Mouse (Mus musculus) thymus, adult 2 months (tissue): ENCODE measurements around the gene Ttc21a. TPM values are rescaled to one million over a fixed set of nuclear protein-coding genes. Genes with fewer than 3 reads are reported as not detected.

Source experiments
- DNase-seq: peaks from one replicate; pipeline ENCODE4 v3.0.0; 2021
- H3K27ac ChIP-seq: fragments of 200-500 bp; 2 replicates; pipeline ENCODE4 v1.5.1; 2012; ENCODE audit warnings: low read length, control low read depth; ENCODE audit not compliant: control insufficient read depth, insufficient read depth
- H3K27me3 ChIP-seq: fragments of 200-500 bp; 2 replicates; pipeline ENCODE4 v1.6.1; 2012; ENCODE audit warnings: mild to moderate bottlenecking, low read length, moderate library complexity, mixed read lengths; ENCODE audit not compliant: control insufficient read depth, insufficient read depth
- H3K36me3 ChIP-seq: fragments of 200-500 bp; 2 replicates; pipeline ENCODE4 v1.6.1; 2012; ENCODE audit warnings: mild to moderate bottlenecking, low read length, moderate library complexity; ENCODE audit not compliant: control insufficient read depth, insufficient read depth
- H3K4me1 ChIP-seq: fragments of 200-500 bp; replicated peaks from 2 replicates; pipeline ENCODE4 v1.6.1; 2012; ENCODE audit warnings: low read length; ENCODE audit not compliant: control insufficient read depth, insufficient read depth
- H3K4me3 ChIP-seq: fragments of 200-500 bp; 2 replicates; pipeline ENCODE4 v1.5.1; 2012; ENCODE audit warnings: mild to moderate bottlenecking, low read length, control low read depth, moderate library complexity; ENCODE audit not compliant: control insufficient read depth, insufficient read depth
- CTCF ChIP-seq: fragments of 200-500 bp; IDR thresholded peaks from 2 replicates; pipeline ENCODE4 v1.5.1; 2012; ENCODE audit warnings: mild to moderate bottlenecking, control low read depth, low read length, moderate library complexity, borderline replicate concordance; ENCODE audit not compliant: control insufficient read depth, poor library complexity, insufficient read depth; ENCODE audit errors: extremely low read depth
- POLR2A ChIP-seq: fragments of 200-500 bp; IDR thresholded peaks from 2 replicates; pipeline ENCODE4 v1.6.1; 2012; ENCODE audit warnings: mild to moderate bottlenecking, low read length, control low read depth, moderate library complexity; ENCODE audit not compliant: control insufficient read depth, poor library complexity, insufficient read depth; ENCODE audit errors: extremely low read depth
- WGBS: fragments of 180-500 bp; shearing (Covaris S2); methylation state at CpG from one replicate; pipeline ENCODE4 v1.1.7; 2018; 5-methylcytosine and 5-hydroxymethylcytosine counted together
- polyA plus RNA-seq: library from polyadenylated mRNA; depleted of rRNA; stranded (reverse); fragments of >200 nt; gene quantifications from 2 replicates; pipeline ENCODE4 v1.2.3, GENCODE M21; 2012

Gene Ttc21a
- polyA plus RNA-seq, 1 experiment = 0.18 TPM

DNA sequence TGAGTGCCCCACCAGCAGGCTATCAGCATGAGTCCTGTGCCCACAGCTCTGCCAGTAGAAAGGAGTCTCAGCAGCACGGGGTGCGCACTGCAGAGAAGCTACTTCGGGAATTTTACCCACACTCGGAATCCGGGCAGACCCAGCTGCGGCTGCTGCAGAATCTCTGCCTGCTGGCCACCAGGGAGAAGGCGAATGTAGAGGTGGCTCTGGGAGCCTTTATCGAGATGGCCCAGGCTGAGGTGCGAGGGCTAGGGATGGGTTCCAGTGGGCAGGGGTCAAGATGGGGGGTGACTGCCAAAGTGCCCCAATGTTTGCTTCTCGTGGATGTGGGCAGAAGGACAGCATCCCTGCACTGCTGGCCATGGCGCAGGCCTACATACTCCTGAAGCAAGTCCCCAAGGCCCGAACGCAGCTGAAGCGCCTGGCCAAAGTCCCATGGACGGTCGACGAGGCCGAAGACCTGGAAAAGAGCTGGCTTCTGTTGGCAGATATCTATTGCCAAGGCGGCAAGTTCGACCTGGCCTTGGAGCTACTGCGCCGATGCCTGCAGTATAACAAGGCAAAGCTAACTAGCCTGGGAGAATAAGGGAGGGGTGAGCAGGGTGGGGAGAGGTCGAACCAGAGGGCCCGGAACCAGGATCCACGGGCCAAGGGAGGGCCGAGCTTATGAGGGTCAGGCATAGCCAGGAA lies 29.0 kb downstream of the Ttc21a start:
- Histone ChIP-seq H3K27ac (no peak overlapping the region), H3K27me3 (no peaks in the 10 kb centered on the region), H3K4me1 (0 out of 2 replicates have a peak, but pooled peaks cover 2% of the 10 kb centered on the region), H3K36me3 (peaks cover 2% of the 10 kb centered on the region), H3K4me3 (no peak overlapping the region)
- DNase-seq = no peak
- WGBS = 96% methylated on average over 26 of the region's 26 CpGs
- TF ChIP-seq POLR2A = no peak
- TF ChIP-seq CTCF = no peak

DNA sequence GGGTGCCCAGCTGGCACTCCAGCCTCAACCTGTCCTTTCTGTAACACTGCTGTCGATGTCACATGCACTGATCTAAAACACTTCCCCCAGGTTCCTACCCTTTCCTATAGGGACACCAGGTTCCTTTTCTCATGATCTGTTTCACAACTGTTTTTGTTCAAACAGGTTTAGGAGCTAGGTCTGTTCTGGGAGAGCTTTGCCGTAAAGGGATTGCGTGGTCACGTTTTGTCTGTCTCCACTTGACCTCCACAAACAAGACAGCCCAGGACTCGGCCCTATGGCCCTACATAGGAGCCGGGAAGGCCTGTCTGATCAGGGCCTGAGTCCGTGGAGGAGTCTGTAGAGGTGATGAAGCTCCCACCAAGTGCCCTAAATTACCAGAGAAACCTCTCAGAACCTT lies 32.4 kb downstream of the Ttc21a start:
- no peak for DNase-seq
- Histone ChIP-seq H3K4me3 (no peak overlapping the region), H3K36me3 (peaks cover 35% of the 10 kb centered on the region), H3K4me1 (0 out of 2 replicates have a peak, but pooled peaks cover 6% of the 10 kb centered on the region), H3K27me3 (no peaks in the 10 kb centered on the region), H3K27ac (no peak overlapping the region)
- no peak for TF ChIP-seq POLR2A
- TF ChIP-seq CTCF = no peak
- WGBS = 96% methylated on average over 7 of the region's 7 CpGs

DNA sequence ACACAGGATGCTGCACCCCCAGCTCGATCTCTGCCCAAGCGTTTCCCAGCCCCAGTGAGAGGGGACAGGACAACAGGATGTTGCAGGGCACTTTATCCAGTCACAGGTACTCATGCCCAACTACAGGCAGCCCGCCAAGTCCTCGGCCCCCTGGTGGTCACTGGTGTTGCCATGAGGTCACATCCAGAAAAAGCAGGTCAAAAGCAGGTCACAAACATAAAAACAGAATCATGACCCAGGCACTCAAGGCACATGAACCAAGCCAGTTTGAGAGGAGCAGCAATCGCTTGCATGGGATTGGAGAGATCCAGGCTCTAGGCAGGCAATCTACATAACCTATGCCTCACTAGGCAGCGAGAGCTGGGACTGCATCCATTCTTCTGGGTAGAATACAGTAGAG lies 32.8 kb downstream of the Ttc21a start:
- H3K36me3 ChIP-seq = peaks cover 38% of the 10 kb centered on the region
- 68% methylated on average over 6 of the region's 6 CpGs for WGBS
- DNase-seq = peak; percentile 47
- no peaks in the 10 kb centered on the region for H3K27me3 ChIP-seq
- 0 out of 2 replicates have a peak, but pooled peaks cover 6% of the 10 kb centered on the region for H3K4me1 ChIP-seq
- no peak overlapping the region for H3K4me3 ChIP-seq
- no peak overlapping the region for H3K27ac ChIP-seq
- TF ChIP-seq CTCF = peak; percentile 58; the same call in 1 of the 2 replicates
- TF ChIP-seq POLR2A = no peak

DNA sequence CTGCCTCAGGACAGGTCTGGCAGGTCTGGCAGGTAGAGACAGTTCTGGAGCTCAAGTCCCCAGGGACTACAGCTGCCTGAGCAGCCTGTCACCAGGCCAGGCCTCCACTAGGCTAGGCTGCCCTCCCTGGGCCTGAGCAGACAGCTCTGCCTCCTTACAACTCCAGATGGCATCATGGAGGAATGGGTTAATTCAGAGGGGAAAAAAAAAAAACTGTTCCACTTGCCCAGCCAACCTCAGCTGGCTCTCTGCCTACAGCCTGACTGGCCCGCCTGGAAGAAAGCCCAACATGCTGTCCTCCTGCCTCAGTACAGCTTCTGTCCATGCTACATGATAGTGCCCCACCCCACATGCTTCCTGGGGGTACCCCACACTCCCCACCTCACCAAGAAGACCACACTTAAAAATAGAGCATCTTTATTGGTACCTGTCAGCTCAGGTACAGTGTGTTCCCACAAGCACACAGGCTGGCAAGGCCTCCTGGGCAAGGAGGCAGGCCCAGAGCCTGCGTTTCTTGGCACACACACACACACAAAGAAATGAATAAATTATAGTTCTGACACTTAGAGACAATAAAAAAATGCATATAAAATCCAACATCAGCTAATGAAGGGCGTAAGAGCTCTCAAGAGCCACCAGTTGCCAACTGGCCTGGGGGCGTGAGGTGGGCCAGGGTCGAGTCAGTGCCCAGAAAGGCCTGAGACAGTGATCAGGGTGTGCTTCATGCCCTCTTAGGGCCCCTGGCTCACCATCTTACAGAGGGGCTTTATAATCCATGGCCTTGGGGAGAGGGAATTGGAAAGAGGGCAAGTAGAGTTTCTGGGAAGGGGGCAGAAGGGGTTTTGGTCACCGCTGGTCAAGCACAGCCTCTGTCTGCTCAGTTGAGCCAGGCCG lies 33.6 kb downstream of the Ttc21a start:
- DNase-seq = no peak
- peaks cover 41% of the 10 kb centered on the region for H3K36me3 ChIP-seq
- WGBS = 95% methylated on average over 7 of the region's 7 CpGs
- H3K4me3 ChIP-seq = no peak overlapping the region
- H3K27me3 ChIP-seq = no peaks in the 10 kb centered on the region
- H3K27ac ChIP-seq = no peak overlapping the region
- 0 out of 2 replicates have a peak, but pooled peaks cover 6% of the 10 kb centered on the region for H3K4me1 ChIP-seq
- no peak for TF ChIP-seq CTCF
- TF ChIP-seq POLR2A = no peak

DNA sequence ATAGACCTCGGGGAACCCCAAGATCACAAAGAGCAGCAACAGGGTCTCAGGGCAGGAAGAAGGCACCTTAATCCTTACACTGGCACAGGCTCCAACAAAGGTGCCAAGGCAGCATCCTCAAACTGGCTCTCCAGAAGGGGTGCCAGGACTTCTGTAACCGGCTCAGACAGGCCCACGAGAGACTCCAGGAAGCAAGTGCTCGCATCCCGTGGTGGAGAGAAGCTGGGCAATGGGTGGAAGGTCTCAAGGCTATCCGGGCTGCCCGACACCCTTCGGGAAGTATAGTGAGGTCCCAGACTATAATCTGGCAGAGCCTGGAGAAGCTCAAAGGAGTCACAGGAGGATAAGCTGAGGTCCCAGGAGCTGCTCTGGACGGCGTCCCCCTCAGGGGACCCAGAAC lies 34.8 kb downstream of the Ttc21a start:
- H3K27ac ChIP-seq = no peak overlapping the region
- TF ChIP-seq POLR2A (no peak), CTCF (no peak)
- H3K4me1 ChIP-seq = peaks cover 14% of the 10 kb centered on the region
- H3K4me3 ChIP-seq = no peak overlapping the region
- DNase-seq = no peak
- peaks cover 46% of the 10 kb centered on the region for H3K36me3 ChIP-seq
- H3K27me3 ChIP-seq = no peaks in the 10 kb centered on the region
- 97% methylated on average over 10 of the region's 10 CpGs for whole genome bisulfite sequencing

DNA sequence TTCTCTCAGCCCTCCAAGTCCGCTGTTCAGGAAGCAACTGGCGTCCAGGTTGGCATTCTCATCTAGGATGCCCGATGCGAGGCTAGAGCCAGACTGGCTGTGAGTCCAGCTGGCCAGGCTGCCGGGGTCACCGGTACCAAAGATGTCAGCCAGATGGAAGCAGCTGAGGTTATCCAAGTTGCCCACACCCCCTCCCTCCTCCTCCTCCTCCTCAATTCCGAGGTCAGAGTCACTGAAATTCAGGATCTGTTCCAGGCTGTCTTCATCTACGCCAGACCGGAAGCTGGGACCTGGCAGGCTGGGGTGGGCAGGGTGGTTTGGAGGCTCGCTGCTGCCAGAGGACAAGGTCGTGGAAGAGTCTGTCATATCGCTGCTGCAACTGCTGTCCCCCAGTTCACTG lies 35.2 kb downstream of the Ttc21a start:
- Histone ChIP-seq H3K4me1 (peaks cover 18% of the 10 kb centered on the region), H3K4me3 (no peak overlapping the region), H3K27me3 (no peaks in the 10 kb centered on the region), H3K36me3 (peaks cover 46% of the 10 kb centered on the region), H3K27ac (no peak overlapping the region)
- WGBS = 95% methylated on average over 12 of the region's 12 CpGs
- no peak for DNase-seq
- TF ChIP-seq POLR2A = no peak
- no peak for TF ChIP-seq CTCF
